Mouse (Mus musculus): ENCODE data around the gene Slc9a3r1. TPM values are rescaled to one million over a fixed set of nuclear protein-coding genes. Genes with fewer than 3 reads are reported as not detected.

Slc9a3r1 gene
- total RNA-seq, 2 experiments from 2014 or later, result 1.8 to 2.6 TPM

- Histone ChIP-seq H3K27ac (0 out of 2 replicates have a peak overlapping the region, but pooled peaks have one; percentile 3), H3K4me3 (peak overlapping the region; percentile 57)
- intact Hi-C loops (cut with DNase I), result loop anchor here (1.0 kb wide), 1 partner anchor 70 kb away; no protein-coding TSS in a partner anchor
- TF ChIP-seq CTCF (IDR thresholded peaks at IDR 0.05), result peak; percentile 83
- DNase-seq, result peak; percentile 77
Measured at GRCm38 (mm10) chr11:115153699-115154292, 9.3 kb upstream of the Slc9a3r1 start.

DNA sequence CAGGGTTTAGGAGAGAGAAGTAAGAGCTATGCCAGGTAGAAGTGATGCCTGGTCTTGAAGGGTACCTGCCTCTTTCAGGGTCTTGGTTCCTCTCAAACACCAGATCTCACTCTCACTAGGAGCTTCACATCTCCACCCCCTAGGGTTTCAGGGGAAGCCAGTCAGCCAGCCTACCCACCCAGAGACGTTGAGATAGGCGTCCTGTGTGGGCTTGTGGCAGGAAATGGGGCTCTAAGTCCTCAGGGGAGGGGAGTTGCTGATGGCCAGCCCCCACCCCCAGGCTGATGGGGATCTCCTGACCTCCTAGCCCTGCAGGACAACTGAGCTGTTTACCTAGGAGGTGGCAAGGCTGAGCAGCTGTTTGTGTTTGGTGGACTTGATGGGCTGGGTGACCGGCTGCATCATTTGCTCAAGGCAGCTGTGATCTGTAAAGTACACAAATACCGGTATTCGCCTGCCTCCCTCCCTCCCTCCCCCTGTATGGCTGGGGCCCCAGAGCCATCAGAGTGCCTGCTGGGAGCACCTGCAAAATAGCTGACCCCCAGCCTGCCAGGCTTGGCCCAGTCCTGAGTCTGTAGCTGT, 8.0 kb upstream of the Slc9a3r1 start:
- no peak for TF ChIP-seq CTCF (IDR thresholded peaks at IDR 0.05)
- H3K4me3 ChIP-seq, result no peak overlapping the region
- H3K27ac ChIP-seq, result no peak overlapping the region
- intact Hi-C loops (cut with DNase I), result no loop called here
- peak; percentile 10 for DNase-seq

DNA sequence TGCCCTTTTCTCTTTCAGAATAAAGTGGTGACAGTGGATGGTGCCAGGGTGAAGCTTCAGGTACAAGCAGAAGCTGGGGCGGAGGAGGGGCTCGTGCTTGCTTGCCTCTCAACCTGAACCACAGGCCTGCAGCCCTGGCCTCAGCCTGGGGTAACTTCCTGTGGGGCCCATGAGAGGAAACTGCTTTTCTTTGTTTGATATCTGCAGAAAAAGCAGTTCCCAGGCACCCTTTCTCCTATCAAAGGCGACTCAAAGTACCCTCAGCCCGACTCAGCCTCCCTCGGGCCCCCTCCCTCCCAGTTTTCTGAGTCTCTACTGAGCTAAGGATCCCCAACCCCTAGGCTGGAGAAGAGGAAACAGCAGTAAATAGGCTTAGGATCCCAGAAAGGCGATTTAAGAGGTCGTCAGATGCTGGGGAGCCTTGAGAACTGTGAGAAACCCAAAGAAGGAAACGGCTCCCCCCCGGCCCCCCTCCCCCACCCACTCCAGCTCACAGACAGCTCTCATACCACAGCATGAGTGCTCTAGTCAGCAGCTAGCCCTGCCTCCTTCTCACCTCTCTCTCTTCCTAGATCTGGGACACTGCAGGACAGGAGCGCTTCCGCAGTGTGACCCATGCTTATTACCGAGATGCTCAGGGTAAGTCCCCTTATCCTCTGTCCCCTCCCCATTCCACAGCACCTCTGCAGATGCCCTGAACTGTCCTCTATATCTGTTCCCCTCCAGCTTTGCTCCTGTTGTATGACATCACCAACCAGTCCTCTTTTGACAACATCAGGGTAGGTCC, 5.0 kb upstream of the Slc9a3r1 start:
- H3K4me3 ChIP-seq, result no peak overlapping the region
- intact Hi-C loops (cut with DNase I), result no loop called here
- 0 out of 2 replicates have a peak overlapping the region, but pooled peaks have one; percentile 16 for H3K27ac ChIP-seq
- no peak for TF ChIP-seq CTCF (IDR thresholded peaks at IDR 0.05)
- peak; percentile 10 for DNase-seq

GRCm38 (mm10) chr11:115160016-115160797, 2.9 kb upstream of the Slc9a3r1 start:
- peak; percentile 90 for TF ChIP-seq CTCF (IDR thresholded peaks at IDR 0.05)
- no peak overlapping the region for H3K4me3 ChIP-seq
- intact Hi-C loops (cut with DNase I), result loop anchor here (2.0 kb wide), 1 partner anchor 111 kb away; no protein-coding TSS in a partner anchor
- DNase-seq, result peak; percentile 83
- H3K27ac ChIP-seq, result no peak overlapping the region

- DNase-seq, result peak; percentile 84
- peak; percentile 99; the same call in 1 of the 2 replicates for TF ChIP-seq CTCF (IDR thresholded peaks at IDR 0.05)
- intact Hi-C loops (cut with DNase I), result loop anchor here (1.0 to 2.0 kb wide), 2 partner anchors 21 to 110 kb away; no protein-coding TSS in a partner anchor
- Histone ChIP-seq H3K27ac (0 out of 2 replicates have a peak overlapping the region, but pooled peaks have one; percentile 28), H3K4me3 (no peak overlapping the region)
Measured at GRCm38 (mm10) chr11:115160883-115161577, 2.1 kb upstream of the Slc9a3r1 start.

DNA sequence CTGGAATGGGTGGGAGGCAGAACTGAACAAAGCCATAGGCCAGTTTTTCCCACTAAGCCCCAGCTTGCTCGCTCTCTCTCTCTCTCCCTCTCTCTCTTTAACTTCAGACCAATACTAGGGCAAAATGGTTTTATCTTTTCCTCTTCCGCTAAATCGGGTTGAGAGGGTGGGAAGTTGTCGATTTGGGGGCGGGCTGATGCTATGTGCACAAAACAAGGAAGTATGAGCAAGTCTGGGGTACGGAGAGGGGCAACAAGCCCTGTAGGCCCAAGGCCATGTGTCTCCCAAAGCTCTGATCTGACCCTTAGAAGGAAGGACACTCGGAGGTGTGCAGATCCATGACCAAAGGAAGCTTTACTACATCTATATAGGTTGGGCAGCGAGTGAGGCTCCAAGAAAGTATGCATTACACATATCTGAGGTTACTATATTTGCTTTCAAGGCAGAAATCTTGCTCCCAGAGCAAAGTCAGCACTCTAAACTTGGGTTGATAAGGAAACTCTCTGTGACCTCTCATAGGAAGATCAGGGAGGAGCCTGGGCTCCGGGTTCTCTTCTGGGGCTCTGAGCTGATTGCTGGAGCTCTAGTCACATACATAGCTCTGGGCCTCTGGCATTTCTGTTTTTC, 1.4 kb upstream of the Slc9a3r1 start:
- peak; percentile 25 for DNase-seq
- H3K27ac ChIP-seq, result peak overlapping the region; percentile 85; the same call in 1 of the 2 replicates
- intact Hi-C loops (cut with DNase I), result loop anchor here (1.0 to 2.0 kb wide), 2 partner anchors 21 to 109 kb away; no protein-coding TSS in a partner anchor
- H3K4me3 ChIP-seq, result no peak overlapping the region
- no peak for TF ChIP-seq CTCF (IDR thresholded peaks at IDR 0.05)

DNA sequence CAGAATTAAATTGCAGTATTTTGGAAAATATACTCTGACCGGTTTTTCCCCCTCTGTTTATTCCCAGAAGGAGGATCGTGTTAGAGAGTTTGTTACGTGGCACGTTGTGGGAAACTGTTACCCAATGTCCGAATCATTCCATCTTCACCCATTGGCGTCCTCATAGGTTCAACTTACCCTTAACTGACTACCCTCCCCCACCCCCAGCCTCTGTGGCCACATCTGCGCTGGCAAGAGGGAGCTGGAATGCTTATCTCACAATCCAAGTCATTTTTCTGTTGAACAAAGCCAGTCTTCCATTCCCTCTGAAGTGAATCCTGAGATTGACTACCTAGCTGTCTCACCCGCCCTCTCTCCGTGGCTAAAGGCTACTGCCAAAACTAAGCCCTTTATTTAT, 938 bp upstream of the Slc9a3r1 start:
- intact Hi-C loops (cut with DNase I), result no loop called here
- peak overlapping the region; percentile 78 for H3K4me3 ChIP-seq

GRCm38 (mm10) chr11:115163568-115164150, 518 bp downstream of the Slc9a3r1 start:
- no peak for DNase-seq
- Histone ChIP-seq H3K27ac (peak overlapping the region; percentile 82), H3K4me3 (peak overlapping the region; percentile 78)
- no peak; the same call in 1 of the 2 replicates for TF ChIP-seq CTCF (IDR thresholded peaks at IDR 0.05)
- intact Hi-C loops (cut with DNase I), result no loop called here

More for the DNA sequence above, 938 bp upstream of the Slc9a3r1 start:
- TF ChIP-seq CTCF (IDR thresholded peaks at IDR 0.05), result no peak
- peak overlapping the region; percentile 85 for H3K27ac ChIP-seq
- peak; percentile 17 for DNase-seq

DNA sequence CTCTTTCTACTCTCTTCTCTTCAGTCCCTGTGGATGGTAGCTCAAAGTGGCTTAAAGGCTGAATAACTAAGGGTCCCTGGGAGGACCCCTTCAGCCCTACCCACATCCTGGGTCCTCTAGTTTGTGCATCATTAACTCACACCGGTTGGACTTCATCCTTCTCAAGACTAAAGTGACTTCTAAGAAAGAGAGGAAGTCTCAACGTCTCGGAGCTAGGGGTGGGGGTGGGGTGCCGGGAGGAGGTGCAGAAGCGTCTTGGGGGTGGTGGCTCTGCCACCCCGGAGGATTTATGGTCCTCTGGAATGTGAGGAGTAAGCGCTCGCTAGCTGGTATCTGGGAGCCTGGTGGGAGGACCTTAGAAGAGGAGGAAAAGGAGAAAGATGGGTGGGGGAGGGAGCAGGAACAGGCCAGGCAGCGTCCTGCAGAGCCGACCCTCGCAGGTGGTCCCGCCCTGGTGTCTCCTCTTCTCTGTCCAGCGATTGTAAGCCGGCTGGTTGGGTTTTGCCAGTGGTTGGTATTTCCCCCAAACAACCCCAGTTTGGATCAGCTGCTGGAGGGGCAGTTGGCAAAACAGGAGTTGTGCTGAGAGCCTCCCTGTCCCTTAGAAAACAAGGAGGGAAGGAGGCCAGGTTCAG, 1.3 kb downstream of the Slc9a3r1 start:
- intact Hi-C loops (cut with DNase I), result no loop called here
- Histone ChIP-seq H3K27ac (peak overlapping the region; percentile 82), H3K4me3 (peak overlapping the region; percentile 78)
- no peak for TF ChIP-seq CTCF (IDR thresholded peaks at IDR 0.05)
- DNase-seq, result peak; percentile 16

GRCm38 (mm10) chr11:115164976-115165374, 1.8 kb downstream of the Slc9a3r1 start:
- peak overlapping the region; percentile 82; the same call in 1 of the 2 replicates for H3K27ac ChIP-seq
- peak overlapping the region; percentile 78 for H3K4me3 ChIP-seq
- no peak for TF ChIP-seq CTCF (IDR thresholded peaks at IDR 0.05)
- peak; percentile 22 for DNase-seq
- intact Hi-C loops (cut with DNase I), result no loop called here
